Mouse (Mus musculus) brain, embryonic 14.5 days (tissue): ENCODE data around the gene Pip4k2a. TPM values are rescaled to one million over a fixed set of nuclear protein-coding genes. Genes with fewer than 3 reads are reported as not detected.

Source experiments
- DNase-seq: peaks from one replicate; pipeline ENCODE4 v3.0.0-alpha.2; 2011; ENCODE audit warnings: low read depth
- CTCF ChIP-seq: fragments of 200-500 bp; IDR thresholded peaks from 2 replicates; pipeline ENCODE4 v1.5.1; 2012; ENCODE audit warnings: inconsistent platforms, mild to moderate bottlenecking, moderate library complexity, borderline replicate concordance; ENCODE audit not compliant: insufficient read depth, insufficient read length; ENCODE audit errors: extremely low read depth
- POLR2A ChIP-seq: fragments of 200-500 bp; IDR thresholded peaks from 2 replicates; pipeline ENCODE4 v1.6.1; 2012; ENCODE audit warnings: mild to moderate bottlenecking, inconsistent platforms, borderline replicate concordance; ENCODE audit not compliant: poor library complexity, insufficient read depth, insufficient read length, severe bottlenecking; ENCODE audit errors: extremely low read depth
- polyA plus RNA-seq: library from polyadenylated mRNA; depleted of rRNA; stranded (reverse); fragments of >200 nt; gene quantifications from 2 replicates; pipeline ENCODE4 v1.2.3, GENCODE M21; 2012

Pip4k2a gene
- polyA plus RNA-seq, 1 experiment = 17.9 TPM

DNA sequence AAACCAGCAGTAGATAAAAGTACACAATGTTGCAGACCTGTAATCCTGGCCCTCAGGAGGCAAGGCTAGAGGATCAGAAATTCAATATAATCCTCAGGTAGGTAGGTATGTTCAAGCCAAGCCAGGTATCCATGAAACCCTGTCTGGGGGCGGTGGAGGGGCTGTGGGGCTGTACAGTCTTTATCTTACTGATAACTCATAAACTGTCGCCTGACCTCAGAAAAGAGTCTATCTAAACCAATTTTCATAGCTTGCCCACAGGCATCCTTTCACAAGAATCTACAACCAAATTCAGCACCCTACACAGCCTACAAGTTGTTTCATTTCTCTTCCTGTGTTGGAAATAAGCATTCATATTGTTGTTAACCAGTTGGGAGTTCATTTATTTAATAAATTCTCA, 1.5 kb upstream of the Pip4k2a start:
- no peak for TF ChIP-seq CTCF
- no peak for TF ChIP-seq POLR2A
- no peak for DNase-seq

DNA sequence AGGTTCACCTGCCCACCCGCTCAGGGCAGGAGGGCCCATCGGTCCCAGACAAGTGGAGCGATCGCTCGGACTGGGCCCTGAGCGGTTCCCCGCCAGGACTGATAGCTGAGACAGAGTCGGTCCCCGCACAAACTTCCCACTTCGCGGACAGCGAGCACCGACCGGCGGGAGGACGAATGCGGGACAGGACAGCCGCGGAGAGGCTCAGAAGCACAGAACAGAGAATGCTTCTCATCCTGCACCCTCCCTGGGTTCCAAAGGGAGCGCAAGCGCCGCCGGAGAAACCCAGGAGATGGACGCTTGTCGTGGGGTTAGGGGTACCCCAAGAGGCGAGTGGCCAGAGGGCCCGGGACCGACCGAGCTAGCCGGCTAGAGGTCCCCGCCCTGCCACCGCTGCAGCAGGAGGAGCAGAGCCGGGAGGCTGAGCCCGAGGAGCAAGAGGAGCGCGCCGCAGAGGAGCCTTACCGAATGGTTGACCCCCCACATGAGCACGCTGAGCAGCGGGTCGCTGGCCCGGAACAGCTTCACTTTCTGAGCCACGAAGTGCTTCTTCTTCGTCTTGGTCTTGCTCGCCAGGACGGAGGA, 447 bp downstream of the Pip4k2a start:
- no peak for TF ChIP-seq CTCF
- TF ChIP-seq POLR2A = no peak
- peak; percentile 77 for DNase-seq

DNA sequence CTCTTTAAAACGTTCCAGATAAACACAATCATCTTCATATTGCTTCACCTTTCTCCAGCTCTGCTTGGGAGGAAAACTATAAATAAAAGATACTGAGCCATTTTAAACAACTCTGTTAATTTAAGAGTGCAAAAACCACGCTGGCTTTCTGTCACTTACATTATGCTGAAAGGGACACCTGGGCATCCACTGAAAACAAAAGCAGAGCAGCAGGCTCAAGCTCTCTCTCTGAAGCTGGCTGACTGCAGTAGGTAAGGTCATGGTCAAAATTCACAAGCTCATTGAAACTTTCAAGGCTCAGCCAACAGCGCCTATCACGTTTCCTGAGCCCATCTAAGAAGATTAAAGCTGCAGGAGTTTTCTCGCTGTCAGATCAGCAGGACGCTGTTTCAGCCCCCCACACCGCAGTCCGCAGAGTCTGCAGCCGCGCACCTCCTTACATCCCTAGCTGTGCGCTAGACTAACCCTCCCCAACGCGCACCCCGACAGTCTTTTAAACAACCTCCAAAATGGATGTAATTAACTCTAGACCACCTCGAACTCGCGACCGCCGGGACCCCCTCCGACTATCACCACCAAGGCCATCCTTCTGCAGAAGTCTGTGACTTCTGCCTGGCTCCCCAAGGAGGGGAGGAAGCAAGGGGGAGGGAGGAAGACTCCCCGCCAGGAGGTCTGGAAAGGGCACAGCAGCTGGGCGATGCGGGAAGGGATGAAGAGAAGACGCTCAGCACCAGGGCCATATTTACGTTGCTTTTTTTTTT, 1.3 kb downstream of the Pip4k2a start:
- peak; percentile 43 for DNase-seq
- no peak for TF ChIP-seq CTCF
- no peak for TF ChIP-seq POLR2A

GRCm38 (mm10) chr2:18992512-18993510, 5.1 kb downstream of the Pip4k2a start:
- TF ChIP-seq POLR2A = no peak
- no peak for TF ChIP-seq CTCF
- DNase-seq = no peak

DNA sequence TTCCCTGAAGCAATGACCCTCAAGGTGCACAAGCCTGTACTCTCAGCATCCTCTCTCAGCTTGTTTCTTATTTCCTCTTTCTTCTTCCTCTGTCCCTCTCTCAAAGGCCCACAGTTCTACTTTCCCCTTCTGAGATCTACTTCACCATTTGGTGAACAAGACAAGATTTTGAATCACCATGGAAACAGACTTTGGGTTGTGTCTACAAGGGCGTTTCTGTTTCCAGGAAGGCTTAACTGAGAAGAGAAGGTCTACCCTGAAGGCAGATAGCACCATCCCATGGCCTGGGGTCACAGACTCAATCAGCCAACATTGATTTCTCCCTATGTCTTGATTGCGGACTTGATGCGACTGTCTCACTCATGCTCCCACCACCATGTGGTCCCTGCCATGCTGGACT, 9.0 kb downstream of the Pip4k2a start:
- DNase-seq = no peak
- TF ChIP-seq CTCF (no peak), POLR2A (no peak)

GRCm38 (mm10) chr2:18985506-18985905, 12.4 kb downstream of the Pip4k2a start:
- no peak for DNase-seq
- TF ChIP-seq POLR2A = no peak
- TF ChIP-seq CTCF = no peak

- TF ChIP-seq POLR2A = no peak
- TF ChIP-seq CTCF = no peak
- no peak for DNase-seq
Measured at GRCm38 (mm10) chr2:18984095-18984847, 13.7 kb downstream of the Pip4k2a start.

DNA sequence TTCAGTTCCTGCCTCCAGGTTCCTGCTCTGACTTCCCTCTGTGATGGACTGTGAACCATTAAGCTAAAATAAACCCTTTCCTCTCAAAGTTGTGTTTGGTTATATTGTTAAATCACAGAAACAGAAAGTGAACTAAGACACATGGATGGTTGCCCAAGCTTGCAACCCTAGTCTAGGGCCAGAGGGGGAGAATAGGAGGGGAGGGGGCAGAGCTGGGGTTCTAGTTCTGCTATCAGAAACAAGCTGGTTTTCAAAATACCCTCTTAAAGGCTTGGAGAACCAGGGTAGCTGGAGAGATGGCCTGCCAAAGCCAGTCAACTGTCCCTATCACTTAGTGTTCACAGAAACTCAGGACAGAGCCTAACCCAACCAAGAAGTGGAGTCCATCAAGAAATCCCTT, 14.4 kb downstream of the Pip4k2a start:
- no peak for TF ChIP-seq POLR2A
- no peak for TF ChIP-seq CTCF
- DNase-seq = no peak

DNA sequence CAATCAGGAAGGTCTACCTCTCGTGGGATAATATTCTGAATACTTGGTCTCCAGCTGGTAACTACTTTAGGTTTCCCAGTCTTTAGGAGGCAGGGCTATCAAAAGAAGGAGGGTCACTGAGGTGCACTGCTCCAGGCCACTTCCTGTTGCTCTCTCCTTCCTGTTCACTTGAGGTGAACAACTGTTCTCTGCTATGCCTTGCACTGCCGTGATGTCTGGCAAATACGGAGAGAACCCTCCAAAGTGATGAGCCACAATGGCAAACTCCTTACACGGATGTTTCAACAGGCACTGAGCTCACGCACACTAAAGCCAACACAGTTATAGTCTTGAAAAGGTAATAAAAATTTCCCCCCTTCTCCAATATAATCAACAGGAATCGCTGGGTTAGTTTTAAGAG, 15.3 kb downstream of the Pip4k2a start:
- no peak for DNase-seq
- no peak for TF ChIP-seq CTCF
- TF ChIP-seq POLR2A = no peak

GRCm38 (mm10) chr2:18979675-18980074, 18.3 kb downstream of the Pip4k2a start:
- DNase-seq = no peak
- no peak for TF ChIP-seq CTCF
- TF ChIP-seq POLR2A = no peak

DNA sequence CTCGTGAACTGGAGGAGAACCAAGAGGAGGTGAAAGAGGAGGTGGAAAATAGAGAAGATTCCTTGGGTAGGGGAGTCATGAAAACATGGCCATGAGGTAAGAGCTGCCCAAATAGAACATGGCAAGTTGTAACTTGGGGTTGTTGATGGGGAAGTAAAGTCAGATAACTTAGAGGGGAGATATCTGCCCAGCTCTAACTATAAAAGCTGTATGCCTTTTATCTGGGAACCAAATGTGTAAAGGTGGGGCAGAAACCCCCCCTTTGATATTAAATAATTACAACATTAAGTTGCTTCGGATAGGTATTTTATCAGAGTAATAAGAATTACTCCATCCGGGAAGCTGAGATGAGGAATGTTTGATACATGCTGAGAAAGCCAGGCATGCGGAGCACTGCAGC, 18.9 kb downstream of the Pip4k2a start:
- no peak for TF ChIP-seq CTCF
- no peak for TF ChIP-seq POLR2A
- no peak for DNase-seq

- TF ChIP-seq CTCF = no peak
- no peak for TF ChIP-seq POLR2A
- no peak for DNase-seq
Measured at GRCm38 (mm10) chr2:18977201-18977805, 20.6 kb downstream of the Pip4k2a start.
